Mouse (Mus musculus) thymus, adult 2 months (tissue): ENCODE measurements around the gene Tbc1d13. TPM values are rescaled to one million over a fixed set of nuclear protein-coding genes. Genes with fewer than 3 reads are reported as not detected.

ENCODE experiments used
- DNase-seq: peaks from one replicate; pipeline ENCODE4 v3.0.0; 2021
- H3K27ac ChIP-seq: fragments of 200-500 bp; 2 replicates; pipeline ENCODE4 v1.5.1; 2012; ENCODE audit warnings: low read length, control low read depth; ENCODE audit not compliant: control insufficient read depth, insufficient read depth
- H3K27me3 ChIP-seq: fragments of 200-500 bp; 2 replicates; pipeline ENCODE4 v1.6.1; 2012; ENCODE audit warnings: mild to moderate bottlenecking, low read length, moderate library complexity, mixed read lengths; ENCODE audit not compliant: control insufficient read depth, insufficient read depth
- H3K36me3 ChIP-seq: fragments of 200-500 bp; 2 replicates; pipeline ENCODE4 v1.6.1; 2012; ENCODE audit warnings: mild to moderate bottlenecking, low read length, moderate library complexity; ENCODE audit not compliant: control insufficient read depth, insufficient read depth
- H3K4me1 ChIP-seq: fragments of 200-500 bp; replicated peaks from 2 replicates; pipeline ENCODE4 v1.6.1; 2012; ENCODE audit warnings: low read length; ENCODE audit not compliant: control insufficient read depth, insufficient read depth
- H3K4me3 ChIP-seq: fragments of 200-500 bp; 2 replicates; pipeline ENCODE4 v1.5.1; 2012; ENCODE audit warnings: mild to moderate bottlenecking, low read length, control low read depth, moderate library complexity; ENCODE audit not compliant: control insufficient read depth, insufficient read depth
- CTCF ChIP-seq: fragments of 200-500 bp; IDR thresholded peaks from 2 replicates; pipeline ENCODE4 v1.5.1; 2012; ENCODE audit warnings: mild to moderate bottlenecking, control low read depth, low read length, moderate library complexity, borderline replicate concordance; ENCODE audit not compliant: control insufficient read depth, poor library complexity, insufficient read depth; ENCODE audit errors: extremely low read depth
- POLR2A ChIP-seq: fragments of 200-500 bp; IDR thresholded peaks from 2 replicates; pipeline ENCODE4 v1.6.1; 2012; ENCODE audit warnings: mild to moderate bottlenecking, low read length, control low read depth, moderate library complexity; ENCODE audit not compliant: control insufficient read depth, poor library complexity, insufficient read depth; ENCODE audit errors: extremely low read depth
- WGBS: fragments of 180-500 bp; shearing (Covaris S2); methylation state at CpG from one replicate; pipeline ENCODE4 v1.1.7; 2018; 5-methylcytosine and 5-hydroxymethylcytosine counted together
- polyA plus RNA-seq: library from polyadenylated mRNA; depleted of rRNA; stranded (reverse); fragments of >200 nt; gene quantifications from 2 replicates; pipeline ENCODE4 v1.2.3, GENCODE M21; 2012

Gene Tbc1d13
- polyA plus RNA-seq, 1 experiment = 92.9 TPM

- Histone ChIP-seq H3K4me1 (peaks cover 10% of the 10 kb centered on the region), H3K27ac (no peak overlapping the region), H3K4me3 (no peak overlapping the region), H3K27me3 (no peaks in the 10 kb centered on the region), H3K36me3 (peaks cover 29% of the 10 kb centered on the region)
- DNase-seq = no peak
- TF ChIP-seq POLR2A = no peak
- no peak for TF ChIP-seq CTCF
- WGBS = 99% methylated on average over 2 of the region's 2 CpGs
Measured at GRCm38 (mm10) chr2:30111500-30111899, 22.0 kb upstream of the Tbc1d13 start.

DNA sequence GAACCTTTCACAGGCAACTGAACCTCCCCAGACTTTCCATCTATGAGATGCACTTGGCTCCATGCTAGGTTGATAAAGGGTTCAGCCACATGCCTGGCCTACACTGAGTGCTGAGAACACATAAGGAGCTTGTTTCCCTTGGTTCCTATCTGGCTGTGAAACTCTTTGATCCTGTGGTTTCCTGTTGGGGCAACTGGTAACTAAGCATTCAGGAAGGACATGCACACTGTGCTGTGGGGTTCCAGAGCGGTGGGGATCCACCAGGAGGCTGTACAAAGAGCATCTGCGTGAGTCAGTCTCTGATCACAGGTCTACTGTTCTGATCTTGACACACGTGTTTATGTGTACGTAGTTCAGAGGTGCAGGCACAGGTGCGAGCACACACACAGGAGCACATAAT lies 21.0 kb upstream of the Tbc1d13 start:
- peaks cover 10% of the 10 kb centered on the region for H3K4me1 ChIP-seq
- 5% methylated on average over 5 of the region's 5 CpGs for WGBS
- H3K4me3 ChIP-seq = no peak overlapping the region
- DNase-seq = no peak
- no peaks in the 10 kb centered on the region for H3K27me3 ChIP-seq
- H3K27ac ChIP-seq = no peak overlapping the region
- H3K36me3 ChIP-seq = peaks cover 23% of the 10 kb centered on the region
- no peak for TF ChIP-seq POLR2A
- TF ChIP-seq CTCF = no peak

GRCm38 (mm10) chr2:30119641-30120051 lies 13.9 kb upstream of the Tbc1d13 start:
- Histone ChIP-seq H3K4me1 (peaks cover 25% of the 10 kb centered on the region), H3K27me3 (no peaks in the 10 kb centered on the region), H3K27ac (no peak overlapping the region), H3K4me3 (no peak overlapping the region), H3K36me3 (no peaks in the 10 kb centered on the region)
- no peak for TF ChIP-seq CTCF
- no peak for TF ChIP-seq POLR2A
- WGBS = 48% methylated on average over 6 of the region's 6 CpGs
- peak; percentile 72 for DNase-seq

- no peaks in the 10 kb centered on the region for H3K27me3 ChIP-seq
- no peak for DNase-seq
- peaks cover 31% of the 10 kb centered on the region for H3K4me1 ChIP-seq
- 94% methylated on average over 4 of the region's 4 CpGs for WGBS
- H3K27ac ChIP-seq = peak overlapping the region; percentile 44; the same call in 1 of the 2 replicates
- H3K36me3 ChIP-seq = no peaks in the 10 kb centered on the region
- no peak overlapping the region for H3K4me3 ChIP-seq
- TF ChIP-seq CTCF = no peak
- no peak for TF ChIP-seq POLR2A
Measured at GRCm38 (mm10) chr2:30120269-30120668, 13.3 kb upstream of the Tbc1d13 start.

- H3K4me3 ChIP-seq = no peak overlapping the region
- H3K4me1 ChIP-seq = peaks cover 31% of the 10 kb centered on the region
- WGBS = 89% methylated on average over 5 of the region's 5 CpGs
- no peaks in the 10 kb centered on the region for H3K27me3 ChIP-seq
- H3K36me3 ChIP-seq = no peaks in the 10 kb centered on the region
- H3K27ac ChIP-seq = no peak overlapping the region
- DNase-seq = no peak
- TF ChIP-seq POLR2A = no peak
- TF ChIP-seq CTCF = no peak
Measured at GRCm38 (mm10) chr2:30122766-30123165, 10.8 kb upstream of the Tbc1d13 start.

DNA sequence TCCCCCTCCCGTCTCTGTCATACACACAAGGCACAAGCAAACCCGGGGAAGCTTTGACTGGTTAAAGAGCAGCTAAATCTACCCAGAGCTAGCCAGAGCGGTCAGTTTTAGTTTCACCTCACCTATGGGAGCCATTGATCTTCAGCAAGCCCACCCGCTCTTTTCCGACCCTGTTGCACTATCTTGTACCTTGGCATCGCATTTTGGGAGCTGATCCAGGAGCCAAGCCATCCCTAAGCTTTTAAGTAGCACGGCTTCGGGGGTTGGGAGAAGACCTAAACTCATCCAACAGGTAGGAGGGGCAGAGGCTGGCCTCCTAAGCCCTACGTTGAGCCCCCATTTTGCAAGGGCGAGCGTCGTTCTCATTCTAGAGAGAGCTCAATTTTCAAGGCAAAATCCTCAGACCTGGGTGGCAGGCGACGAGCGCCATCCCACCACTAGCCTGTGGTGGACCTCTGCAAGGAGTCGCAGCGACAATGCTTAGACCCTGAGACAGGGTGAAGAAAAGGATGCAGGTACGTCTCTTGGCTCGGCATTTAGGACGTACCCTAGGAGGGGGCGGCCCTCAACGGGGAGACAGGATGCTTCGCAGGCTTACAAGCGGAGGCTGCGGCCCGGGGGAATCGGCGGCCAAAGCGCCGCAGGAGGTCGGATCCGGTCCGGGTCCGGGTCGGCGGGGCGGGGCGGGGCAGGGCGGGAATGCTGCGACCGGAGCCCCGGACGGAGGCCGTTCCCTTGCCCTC lies 9.6 kb upstream of the Tbc1d13 start:
- Histone ChIP-seq H3K27me3 (no peaks in the 10 kb centered on the region), H3K36me3 (no peaks in the 10 kb centered on the region), H3K27ac (peak overlapping the region; percentile 90), H3K4me1 (peaks cover 31% of the 10 kb centered on the region), H3K4me3 (peak overlapping the region; percentile 97)
- WGBS = 2% methylated on average over 44 of the region's 44 CpGs
- peak; percentile 20 for DNase-seq
- TF ChIP-seq CTCF (no peak), POLR2A (no peak)

- DNase-seq = peak; percentile 93
- Histone ChIP-seq H3K4me3 (peak within 1 kb of the TSS; percentile 97), H3K27ac (peak within 1 kb of the TSS; percentile 90), H3K36me3 (no peaks in the 10 kb centered on the region), H3K27me3 (no peaks in the 10 kb centered on the region), H3K4me1 (peaks cover 23% of the 10 kb centered on the region)
- TF ChIP-seq POLR2A = peak; percentile 76
- no peak for TF ChIP-seq CTCF
- WGBS = 10% methylated on average over 31 of the region's 31 CpGs
Measured at GRCm38 (mm10) chr2:30124472-30125274, 8.9 kb upstream of the Tbc1d13 start, which contains the start of gene Zer1. Gene Zer1 (minus strand): TSS chr2:30124585.
